Mouse (Mus musculus) left cerebral cortex, postnatal 36 days (tissue): ENCODE data around the gene Vapa. TPM values are rescaled to one million over a fixed set of nuclear protein-coding genes. Genes with fewer than 3 reads are reported as not detected.
"Not testable (repeated sequence)": the region's sequence is repeated elsewhere in the genome, so short reads cannot be mapped to it uniquely, and the experiment has no call there.

Experiments used
- DNase-seq, 2 experiments: peaks; one replicate each; pipeline ENCODE4 v3.0.0; 2021 to 2022; ENCODE audit warnings: low spot score in 2 of 2, mixed read lengths in 1 of 2
- intact Hi-C: fragments of 180-260 bp; cut with DNase I; formaldehyde crosslinking; loops from one replicate; pipeline ENCODE4 v1.15.1; 2025
- total RNA-seq, 2 experiments: library from RNA; stranded (reverse); gene quantifications; 2 replicates each; pipeline ENCODE4 v1.2.3; 2021

Vapa gene
- total RNA-seq, 2 experiments from 2014 or later: 157 to 164 TPM

GRCm38 (mm10) chr17:65628823-65629532, 15.6 kb upstream of the Vapa start:
- DNase-seq, intact Hi-C loops: not testable (repeated sequence)

DNA sequence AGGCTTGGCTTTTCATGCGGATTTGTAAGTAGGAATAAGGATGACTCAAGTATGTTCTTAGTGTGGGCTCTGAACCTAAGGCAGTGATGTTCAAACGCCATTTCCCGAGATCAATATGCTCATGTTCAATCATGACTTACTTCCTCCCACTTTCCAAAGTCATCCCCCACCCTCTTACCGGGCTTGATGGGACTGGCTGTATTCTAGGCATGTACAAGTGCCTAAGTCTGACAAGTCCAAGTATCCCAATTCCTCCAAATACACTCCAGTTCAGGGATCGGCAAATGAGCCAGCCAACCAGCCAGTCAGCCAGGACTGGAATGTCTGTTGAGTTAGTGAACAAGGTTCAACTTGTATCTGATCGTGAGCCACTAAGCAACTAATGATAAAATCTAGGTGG, 12.9 kb upstream of the Vapa start:
- DNase-seq: no peak
- intact Hi-C loops: no loop called here

GRCm38 (mm10) chr17:65625563-65625962, 12.2 kb upstream of the Vapa start:
- no peak for DNase-seq
- intact Hi-C loops: no loop called here

DNA sequence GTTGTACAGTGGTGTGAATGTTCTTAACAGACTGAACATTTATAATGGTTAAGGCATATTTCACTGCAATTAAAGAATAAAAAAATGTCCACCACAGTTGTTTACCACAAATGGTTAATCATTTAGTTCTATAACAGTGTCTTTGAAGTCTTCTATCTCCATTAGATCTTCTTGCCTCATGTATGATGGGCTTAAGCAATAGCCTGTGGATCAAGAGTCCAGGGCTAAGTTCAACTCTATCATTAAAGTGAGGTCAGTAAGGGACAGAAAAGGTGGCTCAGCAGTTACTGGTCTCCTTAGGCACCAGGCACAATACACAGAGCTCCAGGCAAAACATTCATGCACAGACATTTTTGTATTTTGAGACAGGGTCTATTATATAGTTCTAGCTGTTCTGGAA, 9.8 kb upstream of the Vapa start:
- intact Hi-C loops: no loop called here
- no peak for DNase-seq

DNA sequence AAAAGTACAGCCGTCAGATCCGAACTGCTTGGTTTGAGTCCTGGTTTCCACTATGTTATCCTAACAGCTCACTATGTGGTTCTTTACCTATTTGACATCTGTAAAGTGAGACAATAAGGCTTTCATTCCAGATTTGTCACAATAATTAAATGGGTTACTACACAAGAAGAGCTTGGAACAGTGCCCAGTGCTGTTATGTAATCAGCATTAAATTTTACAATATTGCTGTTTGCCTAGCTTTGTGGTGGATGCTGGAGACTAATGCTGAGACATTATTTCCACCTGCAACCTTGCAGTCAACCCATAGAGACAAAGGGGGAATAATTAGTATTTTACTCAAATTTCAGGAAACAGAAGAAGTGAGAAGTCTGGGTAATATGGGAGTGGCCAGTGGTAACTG, 5.1 kb upstream of the Vapa start:
- intact Hi-C loops: no loop called here
- DNase-seq: no peak

- intact Hi-C loops: loop anchor here (2.0 kb wide), 1 partner anchor 27 kb away; the partner anchor contains the start of gene Txndc2
- DNase-seq: no peak
These were observed 2.3 kb upstream of the Vapa start for GRCm38 (mm10) chr17:65615678-65616077.

DNA sequence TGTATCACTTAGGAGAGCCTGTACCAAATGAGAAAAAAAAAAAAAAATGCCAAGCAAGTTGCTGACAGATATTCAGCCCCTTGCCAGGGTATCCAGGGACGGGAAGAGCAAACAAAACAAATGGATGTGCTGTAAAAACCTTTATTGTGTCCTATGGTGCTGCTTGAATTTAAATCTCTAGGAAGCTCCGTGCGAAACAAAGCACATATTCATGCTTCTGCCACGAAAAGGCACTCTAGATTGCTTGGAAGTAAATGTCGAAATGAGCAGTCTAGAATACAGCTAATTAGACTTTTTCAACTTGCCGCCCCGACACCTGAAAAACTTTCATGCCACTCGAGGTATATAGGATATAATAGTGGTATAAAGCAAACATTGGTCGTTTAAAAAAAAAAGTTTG, 1.1 kb upstream of the Vapa start:
- intact Hi-C loops: loop anchor here (2.0 to 5.0 kb wide), 3 partner anchors 28 to 168 kb away; partner anchors contain the start of genes Ppp4r1 and Txndc2
- no peak for DNase-seq

GRCm38 (mm10) chr17:65613142-65613462, 253 bp downstream of the Vapa start:
- no peak for DNase-seq
- intact Hi-C loops: loop anchor here (5.0 kb wide), 2 partner anchors 94 to 169 kb away; partner anchors contain the start of gene Ppp4r1

- DNase-seq: peak; percentile 34 to 41
- intact Hi-C loops: loop anchor here (5.0 kb wide), 2 partner anchors 95 to 170 kb away; partner anchors contain the start of gene Ppp4r1
These were observed 789 bp downstream of the Vapa start for GRCm38 (mm10) chr17:65612391-65613141.

DNA sequence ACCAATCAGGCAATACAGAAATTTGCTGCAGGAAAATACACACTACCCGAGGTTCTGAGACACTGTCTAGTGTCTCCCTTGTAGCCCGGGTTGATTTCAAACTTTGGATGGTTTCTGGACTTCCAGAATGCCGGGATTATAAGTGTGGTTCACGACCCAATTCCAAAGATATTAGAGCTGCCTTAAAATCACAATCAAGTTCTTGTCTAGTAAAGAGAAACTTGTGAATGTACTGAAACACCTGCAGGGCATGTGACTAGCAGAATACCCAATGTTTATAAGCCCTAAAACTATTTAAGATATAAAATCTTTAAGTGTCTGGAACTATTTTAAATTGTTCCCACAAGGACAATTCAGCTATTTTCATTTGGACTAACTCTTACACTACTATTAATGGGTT, 1.6 kb downstream of the Vapa start:
- no peak for DNase-seq
- intact Hi-C loops: loop anchor here (5.0 kb wide), 2 partner anchors 96 to 171 kb away; partner anchors contain the start of gene Ppp4r1

- DNase-seq: no peak
- intact Hi-C loops: no loop called here
These were observed 4.6 kb downstream of the Vapa start for GRCm38 (mm10) chr17:65608743-65609142.

DNA sequence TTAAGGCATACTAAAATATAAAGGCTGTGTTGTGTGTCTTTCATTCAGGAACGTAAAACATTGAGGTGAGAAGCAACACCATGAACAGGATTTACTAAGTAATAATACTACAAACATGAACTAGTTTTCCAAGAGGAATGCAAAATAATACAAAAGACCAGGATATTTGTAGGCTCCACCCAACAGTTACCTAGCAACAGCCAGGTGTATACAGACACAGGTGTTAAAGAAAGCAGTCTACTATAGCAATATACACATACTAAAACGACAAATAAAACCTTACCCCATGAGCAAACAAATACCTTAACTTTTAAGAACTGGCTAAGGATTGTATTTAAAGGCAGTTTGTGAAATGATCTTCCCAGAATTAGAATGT, 5.1 kb downstream of the Vapa start:
- intact Hi-C loops: no loop called here
- no peak for DNase-seq

DNA sequence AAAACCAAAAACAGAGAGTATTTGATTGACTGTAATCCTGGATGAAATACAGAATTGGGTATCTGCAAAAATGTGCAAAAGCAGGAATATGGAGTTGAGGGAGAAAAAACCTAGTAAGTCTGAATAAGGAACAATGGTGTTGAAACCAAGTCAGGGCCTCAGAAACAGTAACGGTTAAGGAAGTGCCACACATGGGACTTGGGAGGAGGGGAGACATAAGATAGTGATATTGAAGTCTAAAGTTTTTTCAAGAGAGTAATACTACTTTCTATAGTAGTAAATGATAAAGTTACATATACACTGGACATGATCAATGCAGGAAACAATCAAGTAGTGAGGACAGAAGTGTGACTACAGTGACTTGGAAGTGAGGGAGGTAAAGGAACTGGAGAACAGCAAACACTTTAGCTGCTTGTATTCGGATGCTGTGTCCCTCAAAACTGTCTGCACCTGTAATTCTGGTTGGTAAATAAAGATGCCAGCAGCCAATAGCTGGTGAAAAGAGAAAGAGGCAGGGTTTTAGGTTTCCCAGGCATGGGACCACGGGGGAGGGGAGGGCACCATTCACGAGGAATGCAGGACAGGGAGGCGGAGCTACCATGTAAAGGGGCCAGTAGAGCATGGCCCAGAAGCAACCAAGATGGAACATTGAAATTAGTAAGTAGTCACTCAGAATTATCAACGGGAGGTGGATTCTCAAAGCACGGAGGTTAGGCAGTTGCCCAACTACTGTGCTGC, 5.6 kb downstream of the Vapa start:
- intact Hi-C loops: no loop called here

GRCm38 (mm10) chr17:65606014-65606413, 7.3 kb downstream of the Vapa start:
- no peak for DNase-seq
- intact Hi-C loops: no loop called here

More for the DNA sequence above, 5.6 kb downstream of the Vapa start:
- no peak for DNase-seq

DNA sequence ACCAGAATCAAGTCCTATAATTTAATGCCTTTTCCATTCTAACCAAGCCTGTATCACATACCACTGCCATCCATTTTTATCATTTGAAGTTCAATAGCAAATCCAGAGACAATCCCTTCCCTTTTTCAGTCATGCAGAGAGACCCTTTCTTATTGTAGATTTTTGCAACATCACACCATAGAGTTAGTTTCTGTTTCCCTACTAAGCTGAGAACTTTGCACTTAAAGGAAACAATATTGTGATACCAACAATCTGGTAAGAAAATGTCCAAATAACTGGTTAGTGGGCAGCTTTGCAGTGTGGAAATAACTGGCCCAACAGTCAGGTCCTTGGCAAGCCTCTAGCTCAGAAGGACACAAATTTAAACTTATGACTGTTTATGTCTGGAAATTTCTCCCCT, 8.5 kb downstream of the Vapa start:
- no peak for DNase-seq
- intact Hi-C loops: no loop called here

- no peak for DNase-seq
- intact Hi-C loops: no loop called here
These were observed 9.0 kb downstream of the Vapa start for GRCm38 (mm10) chr17:65604315-65604714.

DNA sequence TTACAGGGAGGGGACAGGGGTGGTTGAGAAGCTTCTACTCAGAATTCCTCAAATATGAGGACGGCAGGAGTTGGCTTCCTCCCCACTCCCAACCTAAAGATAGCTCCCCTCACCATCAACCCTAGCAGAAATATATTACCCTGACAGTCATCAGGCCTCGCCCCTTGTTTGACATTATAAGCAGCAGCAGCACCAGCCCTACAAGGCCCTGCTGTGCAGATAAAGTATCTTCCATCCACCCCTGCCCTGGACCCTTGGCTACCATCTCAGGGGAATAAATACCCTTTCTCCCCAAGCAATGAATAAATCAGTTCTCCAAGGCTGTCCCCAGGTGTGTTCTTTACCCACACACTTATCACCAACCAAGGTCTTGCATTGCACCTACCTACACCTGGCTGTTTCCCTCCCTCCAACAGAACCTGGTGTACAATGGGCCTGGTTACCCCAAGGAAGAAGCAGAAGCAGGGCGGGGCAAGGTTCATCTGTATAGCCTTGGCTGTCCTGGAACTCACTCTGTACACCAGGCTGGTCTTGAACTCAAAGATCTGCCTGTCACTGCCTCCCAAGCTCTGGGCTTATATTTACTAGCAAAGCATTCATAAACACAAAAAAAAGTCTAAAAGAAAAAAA, 15.4 kb downstream of the Vapa start:
- no peak for DNase-seq
- intact Hi-C loops: no loop called here

GRCm38 (mm10) chr17:65594687-65595086, 18.7 kb downstream of the Vapa start:
- intact Hi-C loops: no loop called here

DNA sequence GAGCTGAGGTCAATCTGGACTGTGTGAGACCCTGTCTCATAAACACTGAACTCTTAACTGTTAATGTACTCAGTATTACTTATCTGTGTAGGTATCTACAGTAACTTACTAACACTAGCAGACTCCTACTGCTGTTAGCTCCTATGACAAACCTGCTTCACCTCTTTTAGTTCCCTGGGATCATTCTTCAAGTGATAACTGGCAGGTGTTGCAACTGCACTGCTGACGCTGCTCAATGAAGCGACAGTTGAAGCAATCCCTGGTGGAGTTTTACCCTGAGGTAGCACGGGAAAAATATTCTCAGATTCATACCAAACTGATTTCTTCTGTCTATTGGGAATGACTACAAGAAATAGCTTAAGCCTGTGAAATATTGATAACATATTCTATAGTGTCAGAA, 26.5 kb downstream of the Vapa start:
- DNase-seq: no peak
- intact Hi-C loops: no loop called here

More at GRCm38 (mm10) chr17:65594687-65595086, 18.7 kb downstream of the Vapa start:
- DNase-seq: no peak

DNA sequence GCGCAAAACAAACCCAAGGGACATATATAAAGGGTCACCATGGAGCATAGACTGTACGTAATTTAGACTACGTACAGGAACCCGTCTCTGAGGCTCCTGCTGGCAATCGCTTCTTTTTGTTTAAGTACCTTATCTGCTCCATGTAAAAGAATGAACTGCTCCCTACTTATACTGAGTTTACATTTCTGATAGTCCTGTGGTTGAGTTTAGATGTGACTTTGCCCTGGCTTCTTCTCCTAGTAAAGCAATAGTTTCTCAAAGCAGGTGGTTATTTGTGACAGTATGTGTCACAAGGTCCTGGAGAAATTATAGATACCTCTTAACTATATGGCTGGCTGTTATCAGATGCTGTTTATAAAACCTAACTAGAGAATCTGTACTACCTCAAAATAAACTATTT, 31.9 kb downstream of the Vapa start:
- no peak for DNase-seq
- intact Hi-C loops: no loop called here
